Mouse (Mus musculus) CH12.LX (cell line): ENCODE measurements around the gene A030005K14Rik. TPM values are rescaled to one million over a fixed set of nuclear protein-coding genes. Genes with fewer than 3 reads are reported as not detected.

Experiments used
- DNase-seq: peaks from one replicate; pipeline ENCODE4 v3.0.0-alpha.2; 2013; ENCODE audit errors: extremely low read depth
- H3K27ac ChIP-seq: 2 replicates; pipeline ENCODE4 v1.5.1; 2012; ENCODE audit warnings: low read depth, mild to moderate bottlenecking, control low read depth, moderate library complexity; ENCODE audit not compliant: insufficient read depth
- H3K27me3 ChIP-seq: replicated peaks from 2 replicates; pipeline ENCODE3; 2012; ENCODE audit warnings: inconsistent platforms
- H3K36me3 ChIP-seq, 2 experiments: replicated peaks in 1 of 2; 2 replicates each; pipeline versions ENCODE3 to v1.6.1; 2012; ENCODE audit warnings: inconsistent platforms in 1 of 2, low read length in 1 of 2, mild to moderate bottlenecking in 1 of 2, mixed read lengths in 1 of 2, moderate library complexity in 1 of 2; ENCODE audit not compliant: control insufficient read depth in 1 of 2, insufficient read depth in 1 of 2
- H3K4me1 ChIP-seq, 2 experiments: 2 replicates each; pipeline ENCODE4 v1.6.1; 2012; ENCODE audit warnings: inconsistent platforms in 1 of 2, moderate library complexity in 1 of 2; ENCODE audit not compliant: insufficient read depth in 2 of 2, control insufficient read depth in 1 of 2
- H3K4me2 ChIP-seq: 2 replicates; pipeline ENCODE4 v1.6.1; 2012; ENCODE audit warnings: low read depth, mild to moderate bottlenecking, control low read depth; ENCODE audit not compliant: poor library complexity, insufficient read depth, severe bottlenecking
- H3K4me3 ChIP-seq, 3 experiments: fragments of 150-350 bp in 1 of 3; sonication (generic) in 1 of 3; replicated peaks in 1 of 3; 2 replicates each; pipeline versions ENCODE3 to v1.5.1; 2011 to 2012; ENCODE audit warnings: low read depth in 2 of 3, low read length in 2 of 3, mild to moderate bottlenecking in 2 of 3, moderate library complexity in 2 of 3, control low read depth in 1 of 3, improper control_type of control experiment in 1 of 3, inconsistent platforms in 1 of 3, mixed read lengths in 1 of 3; ENCODE audit not compliant: poor library complexity in 1 of 3
- H3K79me2 ChIP-seq: replicated peaks from 2 replicates; pipeline ENCODE4 v1.6.1; 2012; ENCODE audit warnings: mild to moderate bottlenecking, moderate library complexity; ENCODE audit not compliant: control insufficient read depth, poor library complexity, insufficient read depth, severe bottlenecking; ENCODE audit errors: extremely low read depth
- H3K9ac ChIP-seq: 2 replicates; pipeline ENCODE4 v1.6.1; 2012; ENCODE audit warnings: low read depth, mild to moderate bottlenecking, control low read depth, moderate library complexity; ENCODE audit not compliant: insufficient read depth
- H3K9me3 ChIP-seq: replicated peaks from 2 replicates; pipeline ENCODE3; 2012; ENCODE audit warnings: low read length, inconsistent platforms, mixed read lengths
- CHD2 ChIP-seq: IDR thresholded peaks from 2 replicates; pipeline ENCODE4 v1.6.1; 2011; ENCODE audit warnings: low read length, improper control_type of control experiment
- CTCF ChIP-seq, 2 experiments: IDR thresholded peaks in 1 of 2; conservative IDR thresholded peaks in 1 of 2; 2 replicates each; pipeline ENCODE4 v1.5.1; 2011 to 2012; ENCODE audit warnings: low read depth in 2 of 2, low read length in 2 of 2, improper control_type of control experiment in 1 of 2, inconsistent platforms in 1 of 2, mild to moderate bottlenecking in 1 of 2, moderate library complexity in 1 of 2
- E2F4 ChIP-seq: IDR thresholded peaks from 2 replicates; pipeline ENCODE4 v1.6.1; 2011; ENCODE audit warnings: low read depth, low read length, improper control_type of control experiment; ENCODE audit not compliant: insufficient replicate concordance
- ELF1 ChIP-seq: IDR thresholded peaks from 2 replicates; pipeline ENCODE4 v1.6.1; 2014; ENCODE audit warnings: low read depth, mild to moderate bottlenecking, inconsistent platforms, low read length, improper control_type of control experiment
- EP300 ChIP-seq: IDR thresholded peaks from 2 replicates; pipeline ENCODE4 v1.6.1; 2011; ENCODE audit warnings: low read length, improper control_type of control experiment
- ETS1 ChIP-seq: conservative IDR thresholded peaks from 2 replicates; pipeline ENCODE4 v1.6.1; 2012; ENCODE audit warnings: low read depth, mild to moderate bottlenecking, inconsistent platforms, low read length, improper control_type of control experiment, moderate library complexity
- JUND ChIP-seq: conservative IDR thresholded peaks from 2 replicates; pipeline ENCODE4 v1.6.1; 2011; ENCODE audit warnings: low read depth, low read length, improper control_type of control experiment
- KAT2A ChIP-seq: IDR thresholded peaks from 2 replicates; pipeline ENCODE4 v1.6.1; 2012; ENCODE audit warnings: low read length, improper control_type of control experiment, inconsistent platforms; ENCODE audit not compliant: insufficient replicate concordance
- MXI1 ChIP-seq: IDR thresholded peaks from 2 replicates; pipeline ENCODE4 v1.6.1; 2011; ENCODE audit warnings: mild to moderate bottlenecking, low read depth, low read length, improper control_type of control experiment
- MYC ChIP-seq: IDR thresholded peaks from 2 replicates; pipeline ENCODE4 v1.6.1; 2011; ENCODE audit warnings: low read depth, mild to moderate bottlenecking, improper control_type of control experiment, low read length
- NELFE ChIP-seq: IDR thresholded peaks from 2 replicates; pipeline ENCODE4 v1.6.1; 2011; ENCODE audit warnings: low read depth, low read length, improper control_type of control experiment
- PAX5 ChIP-seq: IDR thresholded peaks from 2 replicates; pipeline ENCODE4 v1.6.1; 2012; ENCODE audit warnings: low read length, inconsistent platforms, mixed read lengths
- RAD21 ChIP-seq: IDR thresholded peaks from 2 replicates; pipeline ENCODE4 v1.6.1; 2011; ENCODE audit warnings: low read depth, mild to moderate bottlenecking, low read length, improper control_type of control experiment, moderate library complexity
- RCOR1 ChIP-seq: conservative IDR thresholded peaks from 2 replicates; pipeline ENCODE4 v1.6.1; 2012; ENCODE audit warnings: low read depth, mild to moderate bottlenecking, inconsistent platforms, low read length, improper control_type of control experiment
- SIN3A ChIP-seq: IDR thresholded peaks from 2 replicates; pipeline ENCODE4 v1.6.1; 2012; ENCODE audit warnings: low read length, improper control_type of control experiment, inconsistent platforms
- SMC3 ChIP-seq: IDR thresholded peaks from 2 replicates; pipeline ENCODE4 v1.6.1; 2011; ENCODE audit warnings: low read depth, low read length, improper control_type of control experiment
- TBP ChIP-seq: conservative IDR thresholded peaks from 2 replicates; pipeline ENCODE4 v1.6.1; 2011; ENCODE audit warnings: low read depth, low read length, improper control_type of control experiment
- TCF12 ChIP-seq: IDR thresholded peaks from 2 replicates; pipeline ENCODE4 v1.6.1; 2014; ENCODE audit warnings: low read depth, mild to moderate bottlenecking, inconsistent platforms, low read length, improper control_type of control experiment
- UBTF ChIP-seq: IDR thresholded peaks from 2 replicates; pipeline ENCODE4 v1.6.1; 2012; ENCODE audit warnings: low read depth, mild to moderate bottlenecking, inconsistent platforms, low read length, improper control_type of control experiment, moderate library complexity
- USF1 ChIP-seq: IDR thresholded peaks from 2 replicates; pipeline ENCODE4 v1.6.1; 2014; ENCODE audit warnings: low read depth, mild to moderate bottlenecking, inconsistent platforms, low read length, improper control_type of control experiment
- ZC3H11A ChIP-seq: IDR thresholded peaks from 2 replicates; pipeline ENCODE4 v1.6.1; 2012; ENCODE audit warnings: low read depth, mild to moderate bottlenecking, inconsistent platforms, low read length, improper control_type of control experiment
- ZKSCAN1 ChIP-seq: IDR thresholded peaks from 2 replicates; pipeline ENCODE4 v1.6.1; 2012; ENCODE audit warnings: low read depth, inconsistent platforms, low read length, improper control_type of control experiment, borderline replicate concordance
- ZNF384 ChIP-seq: IDR thresholded peaks from 2 replicates; pipeline ENCODE4 v1.6.1; 2012; ENCODE audit warnings: low read depth, low read length, improper control_type of control experiment, inconsistent platforms
- dilution Hi-C: fragments of 300-500 bp; cut with MboI; formaldehyde crosslinking; loops from 2 replicates; pipeline ENCODE4 v1.14.3; 2020; ENCODE audit warnings: low sequenced_read_pairs; ENCODE audit not compliant: extremely low pct_unique_long_range_greater_than_20kb, extremely low pct_ligation_motif_present
- in situ Hi-C: fragments of 300-500 bp; cut with MboI; formaldehyde crosslinking; loops from 3 replicates; pipeline ENCODE4 v1.14.3; 2019; ENCODE audit warnings: low sequenced_read_pairs, low pct_ligation_motif_present, low pct_unique_long_range_greater_than_20kb, mixed read lengths
- polyA plus RNA-seq: library from polyadenylated mRNA; unstranded; fragments of >175 nt; gene quantifications from 2 replicates; pipeline ENCODE4 v1.2.1, GENCODE M21; 2012; ENCODE audit warnings: low read depth; ENCODE audit not compliant: insufficient read length
- total RNA-seq, 2 experiments: library from RNA; depleted of rRNA; stranded (reverse); fragments of 300-350 nt in 1 of 2; fragments of >200 nt in 1 of 2; gene quantifications; 2 replicates each; pipeline ENCODE4 v1.2.3; 2012 to 2014

A030005K14Rik gene
- total and polyA plus RNA-seq, 3 experiments = not detected

DNA sequence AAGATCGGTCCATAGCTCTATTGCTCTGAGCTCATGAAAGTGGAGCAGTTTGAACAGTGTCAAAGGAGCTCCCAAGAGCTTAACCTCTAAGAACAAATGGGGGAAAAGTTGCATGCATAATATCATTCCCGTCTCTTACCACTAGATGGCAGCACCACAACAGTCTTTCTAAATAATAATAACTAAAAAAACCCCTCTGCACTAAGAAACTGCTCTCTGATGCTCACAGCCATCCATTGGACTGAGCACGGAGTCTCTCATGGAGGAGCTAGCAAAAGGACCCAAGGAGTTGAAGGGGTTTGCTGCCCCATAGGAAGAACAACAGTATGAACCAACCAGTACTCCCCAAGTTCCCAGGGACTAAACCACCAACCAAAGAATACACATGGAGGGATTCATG is 5.7 kb upstream of the A030005K14Rik start:
- Histone ChIP-seq H3K27me3 (no peaks in the 10 kb centered on the region), H3K9me3 (no peaks in the 10 kb centered on the region), H3K4me3 (no peak overlapping the region), H3K9ac (no peak overlapping the region), H3K79me2 (no peaks in the 10 kb centered on the region), H3K4me2 (0 out of 2 replicates have a peak overlapping the region, but pooled peaks have one; percentile 29), H3K36me3 (no peaks in the 10 kb centered on the region), H3K27ac (no peak overlapping the region), H3K4me1 (no peaks in the 10 kb centered on the region)
- in situ Hi-C loops = loop anchor here (10.0 kb wide), 1 partner anchor 650 kb away; no protein-coding TSS in a partner anchor
- dilution Hi-C loops = no loop called here
- TF ChIP-seq JUND = no peak
- TF ChIP-seq SMC3 = peak; percentile 65
- TF ChIP-seq CTCF (conservative IDR thresholded peaks at IDR 0.05 in 1 of 2, IDR thresholded peaks at IDR 0.05 in 1 of 2; ENCODE audit: low read depth in 2 of 2, low read length in 2 of 2) = peak; percentile 79 to 85
- TF ChIP-seq ZNF384 = peak; percentile 61; the same call in 1 of the 2 replicates
- TF ChIP-seq ZC3H11A = peak; percentile 43; the same call in 1 of the 2 replicates
- TF ChIP-seq RAD21 = peak; percentile 82
- TF ChIP-seq MXI1 = no peak
- DNase-seq = peak; percentile 60

DNA sequence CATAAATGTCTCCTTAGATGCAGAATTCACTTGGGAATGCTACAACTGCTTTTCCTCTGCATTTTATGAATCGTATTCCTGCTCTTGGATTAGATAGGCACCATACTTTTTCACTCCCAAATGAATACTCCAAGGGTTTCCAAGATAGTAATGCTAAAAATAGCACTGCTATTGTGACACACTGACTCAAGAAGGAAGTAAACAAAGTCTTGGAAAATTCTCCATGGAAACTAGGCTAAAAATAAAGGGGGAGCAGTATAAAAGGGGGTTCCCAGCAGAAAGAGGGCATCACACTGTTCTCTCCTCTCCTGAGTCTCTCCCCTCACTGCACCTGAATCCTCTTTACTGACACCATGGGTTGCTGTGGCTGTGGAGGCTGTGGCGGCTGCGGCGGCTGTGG is 1.5 kb upstream of the A030005K14Rik start, which contains the start of gene Krtap28-13:
Gene Krtap28-13, plus strand, starts transcription at position 288 of the 400 bp plus-strand sequence.
- Histone ChIP-seq H3K4me3 (no peak within 1 kb of the TSS), H3K9ac (no peak within 1 kb of the TSS), H3K9me3 (no peaks in the 10 kb centered on the region), H3K4me1 (no peaks in the 10 kb centered on the region), H3K27me3 (no peaks in the 10 kb centered on the region), H3K79me2 (no peaks in the 10 kb centered on the region), H3K27ac (no peak within 1 kb of the TSS), H3K36me3 (no peaks in the 10 kb centered on the region), H3K4me2 (no peak within 1 kb of the TSS)
- dilution Hi-C loops (no loop called here), in situ Hi-C loops (loop anchor here (10.0 kb wide), 1 partner anchor 654 kb away; no protein-coding TSS in a partner anchor)
- no peak for DNase-seq
- no peak for TF ChIP-seq SIN3A
- TF ChIP-seq E2F4 = no peak
- no peak for TF ChIP-seq RCOR1
- TF ChIP-seq ZNF384 = no peak
- TF ChIP-seq PAX5 = no peak
- TF ChIP-seq MYC = no peak
- no peak for TF ChIP-seq TBP
- no peak for TF ChIP-seq KAT2A
- no peak for TF ChIP-seq USF1
- no peak for TF ChIP-seq ZKSCAN1
- no peak for TF ChIP-seq CHD2
- TF ChIP-seq UBTF = no peak
- no peak for TF ChIP-seq JUND
- no peak for TF ChIP-seq TCF12
- no peak for TF ChIP-seq NELFE
- TF ChIP-seq ELF1 = no peak
- no peak for TF ChIP-seq EP300
- TF ChIP-seq ZC3H11A = no peak
- no peak for TF ChIP-seq ETS1
- TF ChIP-seq, all 38 proteins: peak for 0
